Mouse (Mus musculus): ENCODE results near the gene 4930550C14Rik. TPM values are rescaled to one million over a fixed set of nuclear protein-coding genes. Genes with fewer than 3 reads are reported as not detected.
A peak's percentile ranks its signal among the peaks of the same experiment; 100 is the strongest.

4930550C14Rik gene
- polyA plus RNA-seq, 3 experiments from 2014 or later = 0.78 to 0.95 (median 0.81) TPM

GRCm38 (mm10) chr9:53404050-53404752 is 2.1 kb downstream of the 4930550C14Rik start:
- no peak for ATAC-seq

- peak; percentile 100 for ATAC-seq
Measured at GRCm38 (mm10) chr9:53404753-53405722, 2.9 kb downstream of the 4930550C14Rik start.

- ATAC-seq = no peak
Measured at GRCm38 (mm10) chr9:53408548-53408947, 6.4 kb downstream of the 4930550C14Rik start.

GRCm38 (mm10) chr9:53408953-53409361 is 6.8 kb downstream of the 4930550C14Rik start:
- ATAC-seq = no peak

DNA sequence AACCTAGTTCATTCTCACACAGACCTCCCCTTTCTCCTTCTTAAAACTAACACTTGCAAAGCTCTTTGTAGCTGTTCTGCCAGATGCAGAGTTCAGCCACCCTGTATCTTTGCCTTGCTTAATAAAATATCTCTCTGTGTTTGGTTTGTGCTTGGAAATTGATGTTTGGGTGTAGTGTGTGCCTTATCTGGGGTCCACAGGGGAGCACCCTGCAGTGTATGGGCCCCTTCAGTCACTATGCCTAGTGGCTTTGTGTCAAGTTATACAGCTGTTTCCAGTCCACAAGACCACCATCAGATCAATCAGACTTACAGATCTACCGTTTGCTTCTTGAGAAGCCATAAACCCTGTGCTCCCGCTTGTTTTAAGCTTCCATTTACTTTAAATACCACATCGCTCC is 7.3 kb downstream of the 4930550C14Rik start:
- ATAC-seq = no peak

- no peak for ATAC-seq
Measured at GRCm38 (mm10) chr9:53422133-53422896, 20.2 kb downstream of the 4930550C14Rik start.

DNA sequence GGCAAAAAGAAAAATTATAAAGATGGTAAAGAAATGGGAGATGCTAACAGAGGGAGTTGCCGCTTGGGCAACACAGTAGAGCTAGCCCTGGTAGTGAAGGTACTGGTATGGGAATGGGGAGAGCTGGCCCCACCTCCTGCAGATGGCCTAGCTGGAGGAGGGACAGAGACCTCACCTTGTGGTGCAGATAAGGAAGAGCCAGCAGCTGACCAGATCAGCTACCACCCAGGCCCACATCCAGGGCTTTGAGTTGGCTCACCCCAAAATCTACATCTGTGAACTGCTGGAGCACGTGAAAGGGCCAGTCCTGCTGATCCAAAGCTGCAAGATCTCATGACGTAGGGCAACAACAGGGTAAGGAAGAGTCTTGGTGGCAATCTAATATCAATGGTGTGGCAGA is 24.6 kb downstream of the 4930550C14Rik start:
- ATAC-seq = no peak

- no peak for ATAC-seq
Measured at GRCm38 (mm10) chr9:53427638-53428037, 25.5 kb downstream of the 4930550C14Rik start.

DNA sequence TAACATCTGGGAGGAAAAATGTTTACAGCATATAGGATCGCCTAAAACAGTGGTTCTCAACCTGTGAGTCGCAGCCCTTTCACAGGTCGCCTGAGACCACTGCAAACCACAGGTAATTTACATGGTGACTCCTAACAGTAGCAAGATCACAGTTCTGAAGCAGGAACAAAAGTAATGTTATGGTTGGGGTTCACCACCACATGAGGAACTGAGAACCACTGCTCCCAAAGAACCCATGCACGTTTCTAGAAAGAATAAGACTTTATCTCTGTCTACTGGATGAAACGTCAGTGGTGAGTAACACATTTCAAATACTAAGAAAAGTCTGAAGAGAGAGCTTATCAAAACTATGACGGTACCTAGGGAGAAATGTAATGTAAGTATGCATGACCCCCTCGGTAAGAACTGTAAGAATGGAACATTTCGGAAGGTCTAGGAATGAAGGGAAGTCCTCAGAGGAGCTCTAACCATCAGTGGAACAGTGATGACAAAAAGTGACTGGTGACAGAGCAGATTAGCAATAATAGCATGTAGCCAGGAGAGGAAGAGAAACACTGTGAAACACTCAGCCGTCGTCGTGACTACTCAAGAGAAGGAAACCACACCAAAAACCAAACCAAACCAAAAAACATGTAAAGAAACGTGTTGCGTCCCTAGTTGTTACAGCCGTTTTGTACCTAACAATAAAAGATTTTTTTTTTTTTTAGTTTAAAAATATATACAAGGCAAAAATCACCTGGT is 33.9 kb downstream of the 4930550C14Rik start:
- no peak for ATAC-seq

DNA sequence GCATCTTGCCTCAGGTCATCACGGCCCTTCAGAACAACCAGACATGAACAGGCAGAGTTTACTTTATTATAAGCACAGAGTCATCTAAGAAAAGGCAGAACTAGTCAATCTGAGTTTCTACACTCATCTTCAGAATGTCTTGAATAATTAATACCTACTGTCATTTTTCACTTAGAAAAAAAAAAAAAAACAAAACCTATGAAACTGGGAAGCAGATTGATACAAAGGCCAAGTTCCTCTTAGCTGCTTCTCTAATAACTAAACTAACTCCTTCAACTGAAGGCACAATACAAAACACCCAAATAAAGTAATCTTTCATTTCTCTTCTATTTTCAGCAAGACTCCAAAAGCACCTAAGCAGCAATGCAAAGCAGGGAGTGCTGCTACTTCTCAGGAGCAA is 48.5 kb downstream of the 4930550C14Rik start:
- no peak for ATAC-seq

DNA sequence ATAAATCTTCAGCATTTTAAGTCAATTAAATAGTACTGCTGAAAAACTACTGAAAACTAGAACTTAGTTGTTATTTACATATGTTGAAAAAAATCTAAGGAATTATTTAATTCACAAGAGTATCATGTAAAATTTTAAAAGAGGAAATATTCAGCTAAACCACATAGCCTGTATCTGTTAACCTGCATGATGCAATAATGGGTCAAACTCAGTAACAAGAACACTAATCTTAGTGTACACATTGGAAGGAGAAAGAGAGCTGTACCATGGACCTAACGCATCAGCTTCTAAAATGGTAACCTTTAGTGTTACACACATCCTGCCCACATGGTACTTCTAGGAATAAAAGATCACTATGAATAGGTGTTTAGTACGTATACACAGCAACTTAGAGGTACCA is 49.9 kb downstream of the 4930550C14Rik start:
- no peak for ATAC-seq

DNA sequence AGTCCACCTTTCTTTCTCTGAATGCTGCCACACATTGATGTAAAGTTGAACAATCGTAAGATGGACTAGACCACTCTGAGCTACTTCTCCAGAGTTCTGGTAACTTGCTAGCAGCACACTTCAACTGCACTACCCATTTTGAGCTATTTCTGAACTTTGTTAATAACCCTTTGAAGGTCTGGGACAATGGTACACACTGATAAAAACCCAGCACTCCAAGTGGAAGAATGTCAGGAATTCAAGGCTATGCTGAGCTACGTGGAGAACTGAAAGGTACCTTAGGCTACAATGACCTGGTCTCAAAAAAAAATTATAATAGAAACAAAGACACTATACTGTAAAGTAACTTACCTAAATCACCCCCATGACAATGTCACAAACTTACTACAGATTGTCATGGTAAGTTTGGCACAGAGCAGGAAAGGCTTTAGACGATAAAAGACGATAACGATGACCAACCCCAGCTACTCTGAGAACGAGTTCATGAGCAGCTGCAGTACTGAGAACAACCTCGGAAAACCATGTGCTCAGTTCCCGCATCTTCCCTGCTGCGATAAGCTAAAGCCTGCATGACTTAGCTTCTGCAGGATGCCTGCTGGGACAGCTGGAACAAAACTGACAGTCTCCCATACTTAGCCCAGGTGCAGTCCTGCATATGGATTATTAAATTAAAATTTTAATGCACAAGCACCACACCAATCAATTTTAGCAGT is 70.8 kb downstream of the 4930550C14Rik start:
- no peak for ATAC-seq

Other genes starting within 250 kb of the 4930550C14Rik start
- 10 to 100 TPM; 40.1 to 65.0 (median 54.7) TPM for gene Ddx10, start 154.3 kb upstream of the 4930550C14Rik start, polyA plus RNA-seq (2017; shearing (Covaris generic))
- gene Exph5, start 100.7 kb upstream of the 4930550C14Rik start, polyA plus RNA-seq (2017; shearing (Covaris generic)) = under 1 TPM; 0.39 to 0.95 (median 0.84) TPM
- 1 to 10 TPM; 1.6 to 2.2 (median 2.1) TPM for gene Kdelc2, start 18.3 kb upstream of the 4930550C14Rik start, polyA plus RNA-seq (2017; shearing (Covaris generic))
- gene Atm, start 134.4 kb downstream of the 4930550C14Rik start, polyA plus RNA-seq (2017; shearing (Covaris generic)) = 10 to 100 TPM; 23.2 to 33.6 (median 28.9) TPM
- gene Npat, start 134.7 kb downstream of the 4930550C14Rik start, polyA plus RNA-seq (2017; shearing (Covaris generic)) = 10 to 100 TPM; 12.5 to 18.0 (median 13.2) TPM
- gene Acat1, start 208.1 kb downstream of the 4930550C14Rik start, polyA plus RNA-seq (2017; shearing (Covaris generic)) = 10 to 100 TPM; 54.8 to 88.4 (median 87.9) TPM

All from inflammation-experienced regulatory T-cells, adult 6 months (primary cell).